Mouse (Mus musculus): Measurements from ENCODE around the gene Atp6v0a4. TPM values are rescaled to one million over a fixed set of nuclear protein-coding genes. Genes with fewer than 3 reads are reported as not detected.

Gene Atp6v0a4
- total RNA-seq, 2 experiments from 2014 or later = 1.5 to 2.0 TPM

- DNase-seq = peak; percentile 78
- intact Hi-C loops (cut with DNase I; ENCODE audit: low total_unique reads) = no loop called here
Observed at GRCm38 (mm10) chr6:38131801-38132231, 7.4 kb upstream of the Atp6v0a4 start.

GRCm38 (mm10) chr6:38129883-38130282 is 5.5 kb upstream of the Atp6v0a4 start:
- intact Hi-C loops (cut with DNase I; ENCODE audit: low total_unique reads) = no loop called here

GRCm38 (mm10) chr6:38128115-38128514 is 3.7 kb upstream of the Atp6v0a4 start:
- DNase-seq = no peak
- intact Hi-C loops (cut with DNase I; ENCODE audit: low total_unique reads) = no loop called here

More at GRCm38 (mm10) chr6:38129883-38130282, 5.5 kb upstream of the Atp6v0a4 start:
- no peak for DNase-seq

- no peak for DNase-seq
- intact Hi-C loops (cut with DNase I; ENCODE audit: low total_unique reads) = no loop called here
Observed at GRCm38 (mm10) chr6:38125462-38125861, 1.1 kb upstream of the Atp6v0a4 start.

- DNase-seq = no peak
- intact Hi-C loops (cut with DNase I; ENCODE audit: low total_unique reads) = no loop called here
Observed at GRCm38 (mm10) chr6:38124882-38125281, 496 bp upstream of the Atp6v0a4 start.

GRCm38 (mm10) chr6:38123471-38124206 is 747 bp downstream of the Atp6v0a4 start:
- intact Hi-C loops (cut with DNase I; ENCODE audit: low total_unique reads) = no loop called here
- DNase-seq = no peak

GRCm38 (mm10) chr6:38122791-38123190 is 1.6 kb downstream of the Atp6v0a4 start:
- no peak for DNase-seq
- intact Hi-C loops (cut with DNase I; ENCODE audit: low total_unique reads) = no loop called here

- DNase-seq = no peak
- intact Hi-C loops (cut with DNase I; ENCODE audit: low total_unique reads) = no loop called here
Observed at GRCm38 (mm10) chr6:38121843-38122242, 2.5 kb downstream of the Atp6v0a4 start.

GRCm38 (mm10) chr6:38120681-38121371 is 3.6 kb downstream of the Atp6v0a4 start:
- intact Hi-C loops (cut with DNase I; ENCODE audit: low total_unique reads) = no loop called here
- DNase-seq = no peak

GRCm38 (mm10) chr6:38118341-38118740 is 6.0 kb downstream of the Atp6v0a4 start:
- DNase-seq = no peak
- intact Hi-C loops (cut with DNase I; ENCODE audit: low total_unique reads) = no loop called here

GRCm38 (mm10) chr6:38116107-38116770 is 8.1 kb downstream of the Atp6v0a4 start:
- intact Hi-C loops (cut with DNase I; ENCODE audit: low total_unique reads) = no loop called here
- no peak for DNase-seq

- no peak for DNase-seq
- intact Hi-C loops (cut with DNase I; ENCODE audit: low total_unique reads) = no loop called here
Observed at GRCm38 (mm10) chr6:38110859-38111258, 13.5 kb downstream of the Atp6v0a4 start.

GRCm38 (mm10) chr6:38109871-38110270 is 14.5 kb downstream of the Atp6v0a4 start:
- intact Hi-C loops (cut with DNase I; ENCODE audit: low total_unique reads) = no loop called here
- DNase-seq = no peak

GRCm38 (mm10) chr6:38109160-38109795 is 15.1 kb downstream of the Atp6v0a4 start, which contains the start of gene Tmem213:
Tmem213 (plus strand) TSS chr6:38109255.
- intact Hi-C loops (cut with DNase I; ENCODE audit: low total_unique reads) = no loop called here
- no peak for DNase-seq

- intact Hi-C loops (cut with DNase I; ENCODE audit: low total_unique reads) = no loop called here
- no peak for DNase-seq
Observed at GRCm38 (mm10) chr6:38108449-38108848, 15.9 kb downstream of the Atp6v0a4 start.

- intact Hi-C loops (cut with DNase I; ENCODE audit: low total_unique reads) = no loop called here
- DNase-seq = no peak
Observed at GRCm38 (mm10) chr6:38105924-38106323, 18.5 kb downstream of the Atp6v0a4 start.

- no peak for DNase-seq
- intact Hi-C loops (cut with DNase I; ENCODE audit: low total_unique reads) = no loop called here
Observed at GRCm38 (mm10) chr6:38103775-38104174, 20.6 kb downstream of the Atp6v0a4 start.

- intact Hi-C loops (cut with DNase I; ENCODE audit: low total_unique reads) = no loop called here
- no peak for DNase-seq
Observed at GRCm38 (mm10) chr6:38102216-38102795, 22.1 kb downstream of the Atp6v0a4 start.

- intact Hi-C loops (cut with DNase I; ENCODE audit: low total_unique reads) = no loop called here
- no peak for DNase-seq
Observed at GRCm38 (mm10) chr6:38096961-38097370, 27.4 kb downstream of the Atp6v0a4 start.

GRCm38 (mm10) chr6:38094701-38095100 is 29.7 kb downstream of the Atp6v0a4 start:
- intact Hi-C loops (cut with DNase I; ENCODE audit: low total_unique reads) = no loop called here

More at GRCm38 (mm10) chr6:38094701-38095100, 29.7 kb downstream of the Atp6v0a4 start:
- no peak for DNase-seq

Data from gastrocnemius, postnatal 14 days (tissue).